Mouse (Mus musculus): ENCODE measurements around the gene Mrgpra3. TPM values are rescaled to one million over a fixed set of nuclear protein-coding genes. Genes with fewer than 3 reads are reported as not detected.

Gene Mrgpra3
- total RNA-seq (2021) = not detected

DNA sequence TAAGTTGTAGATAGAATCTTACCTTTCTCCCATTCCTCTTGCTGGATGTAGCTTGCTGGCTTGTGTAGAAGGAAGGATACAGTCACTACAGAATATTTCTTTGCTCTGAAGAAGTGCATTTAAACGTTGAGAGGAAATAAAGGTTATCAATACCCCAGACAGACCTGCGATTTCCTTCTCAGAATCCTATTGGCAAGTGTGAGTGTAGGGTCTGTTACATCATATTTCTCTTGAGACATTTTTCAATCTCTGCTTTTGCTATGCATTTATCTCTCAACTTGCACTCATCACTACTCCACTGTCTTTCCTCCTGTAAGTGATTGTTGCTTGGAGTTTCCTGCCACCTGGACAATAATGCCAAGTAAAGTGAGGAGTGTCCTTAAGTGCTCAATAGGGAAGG lies at the start of gene Mrgpra3:
Mrgpra3 (minus strand) TSS at position 101 of the 400 bp plus-strand sequence.
- DNase-seq = no peak
- intact Hi-C loops (cut with DNase I) = no loop called here

Other genes starting within 250 kb of the Mrgpra3 start
- gene Mrgpra1, start 247.1 kb downstream of the Mrgpra3 start, total RNA-seq (2021) = not detected
- not detected for gene Mrgpra2a, start 149.2 kb downstream of the Mrgpra3 start, total RNA-seq (2021)
- not detected for gene Mrgpra2b, start 72.5 kb downstream of the Mrgpra3 start, total RNA-seq (2021)